Mouse (Mus musculus) forebrain, embryonic 15.5 days (tissue): Measurements from ENCODE around the gene L3mbtl1. TPM values are rescaled to one million over a fixed set of nuclear protein-coding genes. Genes with fewer than 3 reads are reported as not detected.

ENCODE experiments used
- ATAC-seq: fragments of 200-750 bp; cut with Nextera tagmentation; replicated peaks from 2 replicates; pipeline ENCODE4 v1.8.0; 2017; ENCODE audit warnings: mild to moderate bottlenecking, moderate TSS enrichment, moderate library complexity
- H3K27ac ChIP-seq: fragments of 300-500 bp; sonication (generic); replicated peaks from 2 replicates; pipeline ENCODE4 v1.5.1; 2015; ENCODE audit warnings: mild to moderate bottlenecking, inconsistent platforms
- H3K27me3 ChIP-seq: fragments of 300-500 bp; sonication (generic); 2 replicates; pipeline ENCODE4 v1.6.1; 2015; ENCODE audit warnings: inconsistent platforms
- H3K36me3 ChIP-seq: fragments of 300-500 bp; sonication (generic); 2 replicates; pipeline ENCODE4 v1.6.1; 2015; ENCODE audit warnings: mild to moderate bottlenecking, inconsistent platforms
- H3K4me1 ChIP-seq: fragments of 300-500 bp; sonication (generic); 2 replicates; pipeline ENCODE4 v1.6.1; 2015; ENCODE audit warnings: inconsistent platforms
- H3K4me2 ChIP-seq: fragments of 300-500 bp; sonication (generic); replicated peaks from 2 replicates; pipeline ENCODE4 v1.6.1; 2015; ENCODE audit warnings: mild to moderate bottlenecking, inconsistent platforms
- H3K4me3 ChIP-seq: fragments of 300-500 bp; sonication (generic); 2 replicates; pipeline ENCODE4 v1.5.1; 2015; ENCODE audit warnings: mild to moderate bottlenecking, inconsistent platforms
- H3K9ac ChIP-seq: fragments of 300-500 bp; sonication (generic); replicated peaks from 2 replicates; pipeline ENCODE4 v1.6.1; 2015; ENCODE audit warnings: mild to moderate bottlenecking, inconsistent platforms
- H3K9me3 ChIP-seq: fragments of 300-500 bp; sonication (generic); 2 replicates; pipeline ENCODE4 v1.6.1; 2016; ENCODE audit warnings: inconsistent platforms
- WGBS: fragments of 180-500 bp; shearing (Covaris S2); methylation state at CpG from one replicate; pipeline ENCODE4 v1.1.7; 2015; ENCODE audit warnings: mixed read lengths; 5-methylcytosine and 5-hydroxymethylcytosine counted together
- polyA plus RNA-seq: library from polyadenylated mRNA; unstranded; fragments of >200 nt; fragmentation: Nextera tagmentation; extraction: Ambion mirVana; gene quantifications from 2 replicates; pipeline ENCODE4 v1.2.1, GENCODE M21; 2015

Gene L3mbtl1
- polyA plus RNA-seq, 1 experiment from 2014 or later = 1.3 TPM

DNA sequence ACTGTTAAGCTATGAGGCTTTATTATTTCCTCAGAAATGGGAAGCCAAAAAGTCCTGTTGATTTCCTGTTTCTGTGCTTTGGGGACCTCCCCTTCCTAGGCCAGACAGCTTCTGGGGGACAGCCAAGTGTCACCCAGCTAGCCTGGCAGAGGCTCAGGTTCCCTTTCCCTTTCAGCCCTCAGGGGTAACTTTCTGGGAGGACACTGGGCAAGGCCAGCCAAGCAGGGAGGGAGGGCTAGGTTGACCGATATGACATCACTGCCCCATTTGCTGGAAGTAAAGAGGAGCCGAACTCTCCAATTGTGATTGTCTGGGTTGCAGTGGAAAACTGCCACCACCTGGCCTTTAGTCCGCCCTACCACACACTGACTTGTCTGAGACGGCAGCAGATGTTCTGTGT is 32.7 kb downstream of the L3mbtl1 start:
- Histone ChIP-seq H3K27ac (0 out of 2 replicates have a peak overlapping the region, but pooled peaks have one; percentile 3), H3K4me3 (no peak overlapping the region), H3K9me3 (no peaks in the 10 kb centered on the region), H3K36me3 (no peaks in the 10 kb centered on the region), H3K4me2 (no peak overlapping the region), H3K4me1 (peaks cover 25% of the 10 kb centered on the region), H3K9ac (no peak overlapping the region), H3K27me3 (no peaks in the 10 kb centered on the region)
- ATAC-seq = 0 out of 2 replicates have a peak, but pooled peaks have one; percentile 14
- 51% methylated on average over 4 of the region's 4 CpGs for WGBS

DNA sequence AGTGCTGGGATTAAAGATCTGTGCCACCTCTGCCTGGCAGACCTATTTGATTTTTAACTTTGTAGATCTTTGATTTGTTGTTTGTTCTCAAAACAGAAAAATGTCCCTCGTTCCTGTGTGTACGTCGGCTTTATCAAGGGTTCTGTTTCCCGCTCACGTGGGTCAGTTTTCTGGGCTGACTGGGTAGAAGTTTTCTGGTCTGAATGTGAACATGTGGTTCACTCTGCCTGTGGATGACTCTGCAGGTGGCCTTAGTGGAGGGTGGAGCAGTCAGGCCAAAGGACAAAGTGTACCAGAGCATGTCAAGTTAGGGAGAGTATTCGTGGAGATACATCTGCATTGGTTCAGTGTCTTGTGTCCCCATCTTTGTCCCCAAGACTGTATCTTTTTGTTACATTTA is 41.1 kb downstream of the L3mbtl1 start:
- ATAC-seq = no peak
- H3K9me3 ChIP-seq = no peaks in the 10 kb centered on the region
- H3K4me2 ChIP-seq = no peak overlapping the region
- H3K9ac ChIP-seq = no peak overlapping the region
- H3K4me3 ChIP-seq = no peak overlapping the region
- no peak overlapping the region for H3K27ac ChIP-seq
- no peaks in the 10 kb centered on the region for H3K27me3 ChIP-seq
- H3K36me3 ChIP-seq = no peaks in the 10 kb centered on the region
- WGBS = 90% methylated on average over 6 of the region's 6 CpGs
- H3K4me1 ChIP-seq = peaks cover 3% of the 10 kb centered on the region; the same call in 1 of the 2 replicates

DNA sequence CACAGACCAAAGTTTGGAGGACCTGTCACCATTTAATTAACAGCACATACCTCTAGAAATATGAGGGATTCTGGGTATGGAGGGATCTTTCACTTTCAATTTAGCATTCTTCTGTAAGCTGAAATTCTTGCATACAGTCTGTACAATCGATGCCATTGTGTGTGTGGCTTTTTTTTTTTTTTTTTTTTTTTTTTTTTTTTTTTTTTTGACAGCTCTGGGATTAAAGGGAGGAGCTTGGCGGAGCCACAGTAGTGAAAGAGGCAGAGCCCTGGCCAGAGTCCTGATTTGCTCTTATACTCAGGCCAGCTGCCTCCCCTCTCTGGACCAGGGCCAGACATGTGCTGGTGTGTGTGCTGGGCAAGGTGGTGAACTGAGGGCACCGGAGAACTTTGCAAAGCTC is 42.7 kb downstream of the L3mbtl1 start:
- Histone ChIP-seq H3K4me3 (no peak overlapping the region), H3K27me3 (no peaks in the 10 kb centered on the region), H3K27ac (no peak overlapping the region), H3K9ac (no peak overlapping the region), H3K4me1 (peaks cover 3% of the 10 kb centered on the region; the same call in 1 of the 2 replicates), H3K9me3 (no peaks in the 10 kb centered on the region), H3K4me2 (no peak overlapping the region), H3K36me3 (no peaks in the 10 kb centered on the region)
- no peak for ATAC-seq
- 24% methylated on average over 3 of the region's 3 CpGs for WGBS

DNA sequence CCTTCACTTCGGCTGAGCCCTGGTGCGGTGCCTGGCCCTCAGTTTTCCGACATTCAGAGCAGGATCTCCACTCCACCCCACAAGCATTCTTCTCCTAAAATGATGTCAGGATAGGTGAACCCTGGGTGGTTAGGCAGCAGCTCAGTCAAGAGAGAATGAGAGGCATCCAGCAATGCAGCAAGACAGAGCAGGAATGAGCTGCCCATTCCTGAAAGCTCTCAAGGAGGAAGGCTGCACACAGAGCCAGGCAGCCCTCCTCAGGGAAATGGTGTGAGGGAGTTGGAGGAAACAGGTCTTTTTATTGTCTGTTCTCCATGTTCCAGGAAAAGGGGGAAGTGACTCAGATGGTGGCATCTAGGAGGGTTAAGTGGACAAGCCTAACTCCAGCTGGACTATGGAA is 43.5 kb downstream of the L3mbtl1 start:
- ATAC-seq = no peak
- peaks cover 3% of the 10 kb centered on the region; the same call in 1 of the 2 replicates for H3K4me1 ChIP-seq
- no peak overlapping the region for H3K9ac ChIP-seq
- 90% methylated on average over 3 of the region's 3 CpGs for WGBS
- H3K27me3 ChIP-seq = no peaks in the 10 kb centered on the region
- H3K4me3 ChIP-seq = no peak overlapping the region
- no peak overlapping the region for H3K4me2 ChIP-seq
- H3K9me3 ChIP-seq = no peaks in the 10 kb centered on the region
- H3K36me3 ChIP-seq = no peaks in the 10 kb centered on the region
- no peak overlapping the region for H3K27ac ChIP-seq

DNA sequence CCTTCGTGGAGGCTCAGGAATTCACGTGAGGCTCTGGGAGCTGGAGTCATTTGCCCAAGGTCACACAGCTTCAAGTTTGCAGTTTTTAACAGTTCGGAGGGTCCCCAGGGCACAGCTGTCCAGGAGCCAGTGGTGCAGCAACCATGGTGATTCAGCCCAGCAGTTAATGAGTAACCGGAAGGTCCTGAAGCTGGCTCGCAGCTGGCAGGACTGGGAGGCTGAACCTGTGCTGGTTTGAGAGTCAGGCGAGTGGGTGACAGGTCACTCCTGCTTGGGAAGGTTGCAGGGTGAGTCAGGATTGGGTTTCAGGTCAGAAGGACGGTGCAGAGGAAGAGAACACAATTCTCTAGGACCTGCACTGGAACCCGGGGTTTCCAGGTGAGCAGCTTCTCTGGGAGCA is 43.9 kb downstream of the L3mbtl1 start, which contains the start of gene Sgk2:
Sgk2 (plus strand) TSS at position 113 of the 400 bp plus-strand sequence.
- Histone ChIP-seq H3K27me3 (no peaks in the 10 kb centered on the region), H3K27ac (no peak within 1 kb of the TSS), H3K4me2 (no peak within 1 kb of the TSS), H3K4me3 (no peak within 1 kb of the TSS), H3K9me3 (no peaks in the 10 kb centered on the region), H3K4me1 (peaks cover 3% of the 10 kb centered on the region; the same call in 1 of the 2 replicates), H3K36me3 (no peaks in the 10 kb centered on the region), H3K9ac (no peak within 1 kb of the TSS)
- 78% methylated on average over 8 of the region's 8 CpGs for WGBS
- no peak for ATAC-seq

DNA sequence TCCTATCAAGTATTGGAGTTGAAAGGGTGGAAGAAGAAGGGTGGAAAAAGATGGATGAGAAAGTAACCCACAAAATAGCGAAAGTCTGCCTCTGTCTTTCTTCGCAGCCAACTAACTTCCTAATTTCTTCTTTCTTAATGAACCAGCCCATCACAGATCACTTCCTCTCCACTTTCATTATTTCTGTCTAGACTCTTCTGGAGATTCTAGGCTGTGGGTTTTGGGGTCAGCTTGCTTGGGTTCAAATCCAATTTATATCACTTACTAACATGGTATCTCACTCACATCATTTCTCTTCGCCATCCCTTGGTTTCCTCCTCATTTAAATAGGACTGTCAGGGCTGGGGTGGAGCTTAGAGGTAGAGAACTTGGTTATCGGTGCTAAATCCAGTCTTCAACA is 45.0 kb downstream of the L3mbtl1 start:
- 90% methylated on average over 4 of the region's 4 CpGs for WGBS
- no peak overlapping the region for H3K4me3 ChIP-seq
- H3K27ac ChIP-seq = no peak overlapping the region
- H3K4me1 ChIP-seq = peaks cover 3% of the 10 kb centered on the region; the same call in 1 of the 2 replicates
- H3K9ac ChIP-seq = no peak overlapping the region
- no peaks in the 10 kb centered on the region for H3K36me3 ChIP-seq
- no peaks in the 10 kb centered on the region for H3K27me3 ChIP-seq
- no peak overlapping the region for H3K4me2 ChIP-seq
- no peak for ATAC-seq
- H3K9me3 ChIP-seq = no peaks in the 10 kb centered on the region

DNA sequence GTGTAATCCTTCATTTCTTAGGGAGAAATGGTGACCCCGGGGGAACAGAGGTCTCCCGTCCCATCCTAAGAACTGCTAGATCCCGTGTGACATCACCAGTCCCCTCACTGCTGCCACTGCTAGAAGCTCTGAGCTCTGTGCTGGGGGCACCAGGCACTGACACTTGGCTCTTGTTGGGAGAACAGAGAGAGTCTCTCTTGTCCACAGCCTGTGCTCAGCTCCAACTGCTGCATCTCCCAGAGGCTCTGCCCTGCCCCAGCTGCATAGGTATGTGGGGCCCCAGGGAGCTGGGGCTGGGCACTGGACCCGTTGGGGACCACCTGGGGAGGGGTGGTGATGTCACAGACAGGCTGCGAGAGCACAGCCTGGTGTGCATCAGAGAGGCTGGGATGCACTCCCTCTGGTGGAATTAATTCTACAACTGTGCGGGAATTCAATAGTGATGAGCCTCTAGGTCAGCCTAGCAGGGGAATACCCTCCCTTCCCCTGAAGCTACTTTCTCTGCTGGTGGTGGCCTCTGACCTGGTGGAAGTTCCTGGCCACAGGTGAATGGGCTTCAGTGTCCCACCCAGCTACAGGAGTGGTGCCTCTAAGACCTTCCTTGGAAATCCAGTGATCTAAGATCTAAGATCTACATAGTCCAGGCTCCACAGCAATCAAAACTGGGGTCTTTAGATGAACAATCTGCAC is 48.3 kb downstream of the L3mbtl1 start:
- WGBS = 36% methylated on average over 6 of the region's 6 CpGs
- ATAC-seq = no peak
- Histone ChIP-seq H3K4me1 (no peaks in the 10 kb centered on the region), H3K4me2 (no peak overlapping the region), H3K4me3 (no peak overlapping the region), H3K9ac (no peak overlapping the region), H3K36me3 (no peaks in the 10 kb centered on the region), H3K27me3 (no peaks in the 10 kb centered on the region), H3K27ac (no peak overlapping the region), H3K9me3 (no peaks in the 10 kb centered on the region)

DNA sequence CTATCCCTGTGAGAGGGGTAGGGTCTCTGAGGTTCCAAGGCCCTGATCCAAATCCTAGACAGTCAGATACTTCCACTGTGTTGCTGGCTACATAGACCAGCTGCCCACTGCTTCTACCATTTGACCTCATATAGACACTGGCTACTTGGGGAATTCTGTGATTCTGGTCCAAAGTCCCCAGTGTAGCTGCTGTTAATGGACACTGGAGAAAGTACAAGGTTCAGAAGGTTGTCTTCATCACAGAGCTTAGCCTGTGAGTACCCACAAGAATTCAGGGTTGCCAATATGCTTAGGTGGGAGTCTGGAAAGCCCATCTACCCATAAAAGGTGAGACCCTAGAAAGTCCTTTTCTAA is 48.8 kb downstream of the L3mbtl1 start:
- no peak for ATAC-seq
- no peak overlapping the region for H3K4me3 ChIP-seq

DNA sequence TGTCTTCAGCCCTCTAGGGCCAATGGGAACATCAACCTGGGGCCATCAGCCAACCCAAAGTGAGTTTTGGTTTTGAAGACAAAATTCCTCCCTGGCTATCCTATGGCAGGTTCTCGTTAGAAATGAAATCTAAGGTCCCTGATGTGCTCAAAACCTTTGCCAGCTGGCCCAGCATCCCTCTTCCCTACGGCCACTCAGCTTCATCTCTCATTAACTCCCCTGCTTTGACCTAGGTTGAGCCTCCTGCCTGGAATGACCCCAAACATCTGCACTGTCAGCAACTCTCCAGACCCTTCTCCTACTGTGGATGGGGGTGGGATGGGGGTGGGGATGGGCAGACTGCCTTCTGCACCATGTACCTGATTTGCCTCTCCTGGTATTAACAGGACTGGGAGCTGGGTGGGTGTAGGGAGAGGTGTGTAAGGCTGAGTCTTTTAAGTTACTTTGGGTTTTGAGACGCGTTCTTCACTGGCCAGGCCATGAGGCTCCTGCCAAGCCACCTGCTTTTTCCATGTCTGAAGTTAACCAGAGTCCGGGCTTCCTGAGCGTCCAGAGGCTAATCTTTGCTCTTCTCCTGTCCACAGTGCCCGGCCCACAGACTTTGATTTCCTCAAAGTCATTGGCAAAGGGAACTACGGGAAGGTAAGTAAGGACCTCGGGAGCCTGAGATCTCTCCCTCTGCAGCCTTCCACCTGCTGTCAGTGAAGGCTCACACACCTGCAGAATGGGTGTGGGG is 50.8 kb downstream of the L3mbtl1 start:
- no peak for ATAC-seq
- H3K4me2 ChIP-seq = no peak overlapping the region

More for the DNA sequence above, 48.8 kb downstream of the L3mbtl1 start:
- H3K4me2 ChIP-seq = no peak overlapping the region
- H3K27me3 ChIP-seq = no peaks in the 10 kb centered on the region
- H3K4me1 ChIP-seq = no peaks in the 10 kb centered on the region
- no peak overlapping the region for H3K27ac ChIP-seq
- no peaks in the 10 kb centered on the region for H3K36me3 ChIP-seq
- no peak overlapping the region for H3K9ac ChIP-seq
- no peaks in the 10 kb centered on the region for H3K9me3 ChIP-seq

DNA sequence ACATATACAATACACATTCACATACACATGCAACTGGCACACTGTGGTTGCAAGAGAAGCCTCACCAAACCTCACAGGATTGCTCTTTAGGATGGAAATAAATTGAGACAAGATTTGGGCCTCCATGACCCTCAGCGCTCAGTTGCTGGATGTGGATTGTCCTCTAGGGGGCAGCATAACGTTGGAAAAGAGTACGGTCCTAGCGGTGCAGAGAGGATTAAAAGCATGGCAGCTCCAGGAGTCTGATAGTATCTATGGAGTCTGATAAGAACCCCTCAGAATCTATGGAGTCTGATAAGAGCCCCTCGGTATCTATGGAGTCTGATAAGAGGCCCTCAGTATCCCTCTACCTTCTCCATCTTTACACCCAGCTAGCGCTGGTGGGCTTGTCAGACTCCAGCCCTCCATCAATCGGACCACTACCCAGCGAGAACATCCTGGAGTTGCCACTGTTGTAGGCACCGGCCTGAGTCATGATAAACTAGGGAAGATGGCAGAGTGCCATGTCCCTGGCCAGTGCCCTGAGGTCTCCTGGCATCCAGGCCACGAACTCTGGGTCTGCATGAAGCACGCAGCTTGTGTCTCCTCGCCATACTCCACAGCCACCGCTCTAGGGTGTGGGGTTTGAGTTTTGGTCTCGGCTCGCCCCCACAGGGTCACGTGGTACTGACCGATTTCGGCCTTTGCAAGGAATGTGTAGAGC is 55.4 kb downstream of the L3mbtl1 start:
- Histone ChIP-seq H3K27ac (no peak overlapping the region), H3K27me3 (no peaks in the 10 kb centered on the region), H3K36me3 (no peaks in the 10 kb centered on the region), H3K9ac (no peak overlapping the region), H3K4me3 (no peak overlapping the region), H3K4me1 (0 out of 2 replicates have a peak, but pooled peaks cover 6% of the 10 kb centered on the region), H3K9me3 (no peaks in the 10 kb centered on the region), H3K4me2 (peak overlapping the region; percentile 15; the same call in 1 of the 2 replicates)
- peak; percentile 73 for ATAC-seq
- 36% methylated on average over 18 of the region's 18 CpGs for WGBS

More for the DNA sequence above, 50.8 kb downstream of the L3mbtl1 start:
- 0 out of 2 replicates have a peak, but pooled peaks cover 6% of the 10 kb centered on the region for H3K4me1 ChIP-seq
- H3K4me3 ChIP-seq = no peak overlapping the region
- H3K27ac ChIP-seq = no peak overlapping the region
- no peak overlapping the region for H3K9ac ChIP-seq
- no peaks in the 10 kb centered on the region for H3K27me3 ChIP-seq
- WGBS = 82% methylated on average over 9 of the region's 9 CpGs
- no peaks in the 10 kb centered on the region for H3K36me3 ChIP-seq
- no peaks in the 10 kb centered on the region for H3K9me3 ChIP-seq

DNA sequence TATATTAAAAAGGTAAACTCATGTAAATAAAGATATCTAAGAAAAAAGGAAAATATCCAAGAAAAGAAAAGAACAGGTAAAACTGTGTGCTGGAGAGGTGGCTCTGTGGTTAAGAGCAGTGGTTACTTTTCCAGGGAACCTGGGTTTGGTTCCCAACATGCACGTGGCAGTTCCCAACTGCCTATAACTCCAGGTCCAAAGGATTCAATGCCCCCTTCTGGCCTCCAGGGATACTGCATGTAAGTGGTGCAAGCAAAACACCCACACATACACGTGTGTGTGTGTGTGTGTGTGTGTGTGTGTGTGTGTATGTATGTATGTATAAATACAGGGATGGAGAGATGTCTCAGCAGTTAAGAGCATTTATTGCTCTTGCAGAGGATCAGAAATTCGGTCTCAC is 56.5 kb downstream of the L3mbtl1 start:
- H3K9me3 ChIP-seq = no peaks in the 10 kb centered on the region

DNA sequence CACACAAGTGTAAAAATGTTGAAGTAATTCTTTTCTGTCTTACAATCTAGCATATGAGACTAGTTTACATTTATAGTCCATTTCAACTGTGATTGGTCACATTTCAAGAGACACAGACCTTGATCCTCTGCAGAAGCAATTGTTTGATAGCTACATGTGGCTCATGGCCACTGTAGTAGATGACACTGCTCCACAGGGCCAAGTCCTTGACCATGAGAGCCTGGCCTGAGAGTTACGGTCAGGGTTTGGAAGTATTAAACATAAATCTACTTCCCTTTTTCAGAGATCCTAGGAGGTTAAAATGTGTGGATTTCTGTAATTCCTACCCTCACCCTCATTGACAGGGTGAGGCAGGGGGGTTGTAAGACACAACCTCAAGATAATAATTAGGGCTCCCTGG is 57.8 kb downstream of the L3mbtl1 start:
- 100% methylated on average over 1 of the region's 1 CpGs for WGBS
- H3K9ac ChIP-seq = no peak overlapping the region
- 0 out of 2 replicates have a peak, but pooled peaks cover 6% of the 10 kb centered on the region for H3K4me1 ChIP-seq
- no peak for ATAC-seq
- no peaks in the 10 kb centered on the region for H3K9me3 ChIP-seq
- no peak overlapping the region for H3K27ac ChIP-seq
- no peaks in the 10 kb centered on the region for H3K27me3 ChIP-seq
- no peak overlapping the region for H3K4me3 ChIP-seq
- no peak overlapping the region for H3K4me2 ChIP-seq
- no peaks in the 10 kb centered on the region for H3K36me3 ChIP-seq

More for the DNA sequence above, 56.5 kb downstream of the L3mbtl1 start:
- Histone ChIP-seq H3K36me3 (no peaks in the 10 kb centered on the region), H3K9ac (no peak overlapping the region), H3K27ac (no peak overlapping the region), H3K4me3 (no peak overlapping the region), H3K4me2 (no peak overlapping the region), H3K4me1 (0 out of 2 replicates have a peak, but pooled peaks cover 6% of the 10 kb centered on the region), H3K27me3 (no peaks in the 10 kb centered on the region)
- ATAC-seq = no peak
- 24% methylated on average over 3 of the region's 3 CpGs for WGBS
